Mouse (Mus musculus) adrenal gland, adult 18-20 months (tissue): ENCODE measurements around the gene Sapcd1. TPM values are rescaled to one million over a fixed set of nuclear protein-coding genes. Genes with fewer than 3 reads are reported as not detected.
A peak's percentile ranks its signal among the peaks of the same experiment; 100 is the strongest.

Experiments used
- DNase-seq, 2 experiments: peaks; one replicate each; pipeline ENCODE4 v3.0.0; 2021 to 2022; ENCODE audit warnings: low spot score in 2 of 2
- total RNA-seq, 2 experiments: library from RNA; stranded (reverse); gene quantifications; 1 replicate in 1 of 2; 2 replicates in 1 of 2; pipeline ENCODE4 v1.2.3; 2021

The Sapcd1 gene
- total RNA-seq, 2 experiments from 2014 or later: 0.51 TPM; not detected in 1

- no peak for DNase-seq
Observed at GRCm38 (mm10) chr17:35031880-35032279, 4.1 kb upstream of the Sapcd1 start.

GRCm38 (mm10) chr17:35031272-35031671, 3.5 kb upstream of the Sapcd1 start:
- no peak for DNase-seq

DNA sequence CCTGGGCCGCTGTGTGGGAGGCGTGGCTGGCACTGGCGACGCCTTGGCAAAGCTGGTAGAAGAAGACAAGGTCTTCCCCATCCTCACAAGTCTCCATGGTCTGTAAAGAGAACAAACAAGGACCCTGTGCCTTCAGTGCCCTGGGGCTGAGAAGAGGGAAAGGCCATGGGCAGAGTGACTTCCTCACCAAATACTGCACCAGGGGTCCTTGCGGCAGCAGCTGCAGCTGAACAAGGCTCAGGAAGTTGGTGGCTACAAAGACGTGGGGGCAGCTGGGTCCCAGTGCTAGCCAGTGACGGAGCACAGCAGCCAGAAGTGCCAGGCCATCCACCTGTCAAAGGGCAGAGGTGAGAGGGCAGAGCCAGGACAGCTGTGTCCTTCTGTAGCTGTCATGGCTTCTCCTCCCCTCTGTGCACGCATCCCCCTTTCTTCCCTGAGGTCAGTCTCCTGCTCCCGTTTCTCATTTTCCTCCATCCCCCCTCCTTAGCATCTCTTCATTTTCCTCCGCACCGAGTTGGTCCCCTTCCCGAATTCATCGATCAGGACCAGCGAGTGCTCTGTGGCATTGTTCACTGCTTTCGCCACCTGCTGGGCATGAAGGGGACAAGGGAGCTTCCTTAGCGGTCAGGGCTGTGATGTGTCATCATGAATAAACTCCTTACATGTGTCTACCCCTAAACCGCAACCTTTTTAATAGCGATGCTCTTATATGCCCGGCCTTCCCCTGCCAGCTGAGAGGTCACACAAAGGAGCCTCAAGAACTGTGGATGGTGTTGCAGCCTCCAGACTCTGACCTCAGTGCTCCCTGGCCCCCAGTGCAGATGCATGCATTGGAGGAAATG, 2.1 kb upstream of the Sapcd1 start:
- DNase-seq: no peak

DNA sequence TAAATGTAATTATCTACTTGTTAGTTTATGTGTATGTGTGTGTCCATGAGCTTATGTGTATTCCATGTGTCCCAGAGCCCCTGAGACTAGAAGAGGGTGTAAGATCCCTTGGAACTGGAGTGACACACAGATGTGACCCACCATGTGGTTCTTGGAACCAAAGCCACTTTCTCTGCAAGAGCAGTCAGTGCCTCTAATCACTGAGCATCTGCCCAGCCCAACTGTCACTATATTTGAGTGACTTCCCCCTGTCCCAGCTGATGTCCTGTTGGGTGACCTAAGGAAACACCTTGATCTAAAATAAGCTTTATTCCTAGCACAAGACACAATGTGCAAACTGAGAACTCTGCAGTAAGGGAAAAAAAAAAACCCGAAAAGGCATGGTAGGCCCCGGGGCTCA, 499 bp upstream of the Sapcd1 start:
- DNase-seq: no peak

DNA sequence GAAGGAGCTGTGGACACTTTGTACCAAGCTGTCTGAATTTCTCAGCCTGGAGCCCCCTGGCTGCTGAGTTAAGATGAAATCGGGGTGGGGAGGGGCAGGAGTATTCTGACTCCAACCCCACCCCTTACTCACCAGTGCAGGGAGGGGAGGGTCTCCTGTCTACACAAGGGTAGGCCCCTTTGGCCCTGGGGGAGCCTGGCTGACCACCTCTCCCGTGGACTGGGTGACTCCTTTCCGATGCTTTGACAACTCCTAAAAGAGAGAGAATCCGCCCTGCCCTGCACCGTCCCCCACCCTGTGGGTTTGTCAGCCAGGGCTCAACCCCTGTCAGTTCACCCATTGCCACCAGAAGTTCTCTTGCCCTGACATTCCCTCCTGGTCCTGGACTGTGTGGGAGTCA, 1.6 kb downstream of the Sapcd1 start:
- DNase-seq: no peak

GRCm38 (mm10) chr17:35024691-35025488, 2.9 kb downstream of the Sapcd1 start:
- DNase-seq: no peak

- no peak for DNase-seq
Observed at GRCm38 (mm10) chr17:35024261-35024660, 3.6 kb downstream of the Sapcd1 start.

- no peak for DNase-seq
Observed at GRCm38 (mm10) chr17:35023756-35024155, 4.1 kb downstream of the Sapcd1 start.

- DNase-seq: no peak
Observed at GRCm38 (mm10) chr17:35023221-35023620, 4.6 kb downstream of the Sapcd1 start.

DNA sequence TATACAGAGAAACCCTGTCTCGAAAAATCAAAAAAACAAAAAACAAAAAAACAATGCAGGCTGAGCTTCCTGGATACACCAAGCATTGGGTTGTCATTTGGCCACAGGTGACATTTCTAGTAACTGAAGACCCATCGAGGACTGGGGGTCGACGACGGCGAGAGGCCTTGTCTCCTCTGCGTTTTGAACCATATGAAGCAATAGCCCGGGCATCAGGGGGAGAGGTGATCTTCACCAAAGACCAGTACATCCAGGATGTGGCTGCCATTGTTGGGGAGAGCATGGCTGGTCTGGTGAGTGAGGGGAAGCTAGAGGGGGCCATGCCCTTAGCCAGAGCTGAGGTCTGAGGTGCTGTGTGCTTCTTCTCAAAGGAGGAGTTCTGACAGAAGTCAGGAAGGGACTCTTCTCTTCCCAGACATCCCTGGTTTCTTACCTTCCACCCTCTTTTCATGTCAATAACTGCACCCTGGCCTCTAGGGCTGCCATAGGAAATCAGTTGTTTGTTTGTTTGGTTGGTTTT, 5.2 kb downstream of the Sapcd1 start:
- DNase-seq: no peak

DNA sequence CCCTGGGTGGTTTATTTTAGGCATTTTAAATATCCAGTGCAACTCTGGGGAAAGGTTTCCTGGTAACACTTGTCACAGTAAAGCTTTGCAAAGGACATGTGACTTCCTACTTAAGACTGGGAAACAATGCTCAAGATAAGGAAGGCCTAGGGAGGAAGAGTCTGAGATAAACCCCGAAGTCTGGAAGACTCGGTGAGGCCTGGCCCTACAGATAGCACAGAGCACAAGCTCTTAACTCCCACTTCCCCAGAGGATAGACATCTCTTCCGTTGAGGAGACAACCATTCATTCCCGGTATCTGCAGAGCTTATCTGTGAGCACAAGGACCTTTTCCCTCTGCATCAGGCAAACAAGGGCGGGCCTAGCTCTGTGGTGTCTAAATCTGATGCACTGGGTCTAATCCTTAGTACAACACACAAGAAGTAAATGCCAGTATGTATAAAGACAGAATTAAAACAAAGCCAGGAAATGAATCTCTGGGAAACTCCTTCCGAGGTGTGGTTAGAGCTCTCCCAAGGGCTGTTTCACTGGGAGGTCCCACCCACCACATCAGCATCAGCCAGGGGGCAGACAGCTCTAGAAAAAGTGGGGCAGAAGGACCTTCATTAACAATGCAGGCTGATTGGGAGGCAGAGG, 5.9 kb downstream of the Sapcd1 start:
- DNase-seq: no peak

DNA sequence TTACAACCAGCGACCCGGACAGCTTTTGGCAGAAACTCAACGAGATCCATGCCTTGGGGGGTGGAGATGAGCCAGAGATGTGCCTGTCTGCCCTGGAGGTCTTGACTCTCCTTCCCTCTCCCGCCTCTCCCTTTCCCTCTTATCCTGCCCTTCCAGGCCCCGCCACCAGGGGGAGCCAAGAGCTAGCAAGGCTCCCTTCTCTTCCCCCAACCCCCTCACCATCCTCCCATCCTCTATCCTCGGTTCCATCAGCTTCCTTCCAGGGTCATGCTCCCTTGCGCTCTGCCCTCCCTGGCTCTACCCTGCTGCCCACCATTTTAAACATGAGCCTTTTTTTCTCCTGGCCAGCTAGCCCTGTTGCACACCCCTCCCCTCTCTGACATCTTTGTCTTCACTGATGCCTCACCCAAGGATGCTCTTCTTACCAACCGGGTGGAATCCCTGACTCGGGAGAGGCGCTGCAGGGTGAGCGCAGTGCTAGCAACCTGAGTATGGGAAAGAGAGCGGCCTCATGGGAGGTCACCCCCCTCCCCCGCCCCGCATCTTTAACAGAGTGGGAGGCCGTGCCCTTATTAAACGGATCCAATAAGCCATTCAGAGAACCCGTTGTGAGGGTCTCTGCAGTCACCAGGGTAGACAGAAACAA, 6.5 kb downstream of the Sapcd1 start:
- DNase-seq: peak; percentile 90 to 93

DNA sequence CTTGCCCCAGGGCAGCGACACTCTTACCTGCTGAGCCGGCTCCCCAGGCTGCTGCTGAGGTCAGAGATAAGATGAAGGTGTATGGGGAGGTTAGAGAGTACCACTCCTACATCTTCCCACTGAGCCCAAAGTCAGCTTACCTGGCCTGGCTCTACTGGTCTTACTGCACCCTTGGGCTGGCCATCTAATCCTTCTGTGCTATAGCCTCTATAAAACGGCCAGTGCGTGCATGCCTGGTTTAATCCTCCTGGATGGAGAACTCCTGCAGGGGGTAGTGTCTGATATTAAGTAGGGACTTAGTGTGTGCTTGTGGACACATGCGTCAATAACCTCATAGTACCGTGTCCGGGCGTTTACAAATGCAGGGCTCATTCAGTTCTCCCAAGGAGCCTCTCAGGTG, 7.3 kb downstream of the Sapcd1 start:
- DNase-seq: no peak

DNA sequence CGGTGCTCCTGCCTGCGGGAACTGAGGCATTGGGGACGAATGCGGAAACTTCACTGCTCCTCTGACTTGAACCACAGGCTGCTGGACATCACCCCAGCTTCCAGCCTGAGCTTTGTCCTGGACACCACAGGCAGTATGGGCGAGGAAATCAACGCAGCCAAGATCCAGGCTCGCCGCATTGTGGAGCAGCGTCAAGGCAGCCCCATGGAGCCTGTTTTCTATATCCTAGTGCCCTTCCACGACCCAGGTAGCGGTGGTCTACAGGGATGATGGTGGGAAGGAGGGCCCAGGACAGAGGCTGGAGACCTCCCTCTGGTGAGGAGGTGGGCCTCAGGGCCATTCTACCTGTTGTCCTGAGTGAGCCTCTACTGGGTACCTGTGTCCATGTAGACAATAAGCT, 7.9 kb downstream of the Sapcd1 start:
- DNase-seq: no peak

- DNase-seq: no peak
Observed at GRCm38 (mm10) chr17:35018171-35018570, 9.6 kb downstream of the Sapcd1 start.

DNA sequence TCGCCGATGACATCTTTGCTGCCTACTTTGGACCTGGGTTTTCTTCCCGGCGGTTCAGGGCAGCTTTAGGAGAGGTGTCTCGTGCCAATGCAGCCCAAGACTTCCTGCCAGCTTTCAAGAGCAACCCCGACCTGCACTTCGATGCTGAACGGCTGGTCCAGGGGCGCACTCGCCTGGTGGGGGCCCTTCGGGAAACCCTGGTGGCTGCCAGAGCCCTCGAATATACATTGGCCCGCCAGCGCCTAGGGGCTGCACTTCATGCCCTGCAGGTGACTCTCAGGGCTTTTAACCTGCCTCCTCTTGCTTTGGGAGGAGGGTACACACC, 10.1 kb downstream of the Sapcd1 start:
- DNase-seq: no peak

GRCm38 (mm10) chr17:35016791-35017705, 10.8 kb downstream of the Sapcd1 start:
- DNase-seq: no peak

GRCm38 (mm10) chr17:35016376-35016775, 11.4 kb downstream of the Sapcd1 start, which contains the start of gene Vwa7:
Gene Vwa7 (plus strand): TSS chr17:35016579.
- DNase-seq: peak; percentile 40 to 48

GRCm38 (mm10) chr17:35015296-35015695, 12.5 kb downstream of the Sapcd1 start:
- no peak for DNase-seq

DNA sequence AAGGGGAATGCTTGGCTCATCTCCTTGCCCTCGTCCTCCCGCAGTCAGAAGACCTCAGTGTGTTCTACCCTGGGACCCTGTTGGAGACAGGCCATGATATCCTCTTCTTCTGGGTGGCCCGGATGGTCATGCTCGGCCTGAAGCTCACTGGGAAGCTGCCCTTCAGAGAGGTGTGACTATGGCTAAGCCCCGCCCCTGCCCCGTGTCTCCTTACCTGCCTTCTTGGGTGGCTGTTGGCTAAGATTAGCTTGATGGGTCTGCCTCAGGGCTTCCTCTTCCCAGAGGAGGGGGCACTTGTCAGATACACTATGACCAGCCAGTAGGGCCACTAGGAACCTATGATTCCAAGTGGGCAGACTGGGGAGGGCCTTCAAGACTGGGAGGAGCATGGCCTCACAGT, 14.6 kb downstream of the Sapcd1 start:
- DNase-seq: no peak
